Mouse (Mus musculus): ENCODE measurements at regions not wholly inside any gene's neighbourhood (a gene's known extent, or its start where the extent isn't known, plus 50 kb on each side); places are given as distances from the start of the nearest gene placed in this dataset.

DNA sequence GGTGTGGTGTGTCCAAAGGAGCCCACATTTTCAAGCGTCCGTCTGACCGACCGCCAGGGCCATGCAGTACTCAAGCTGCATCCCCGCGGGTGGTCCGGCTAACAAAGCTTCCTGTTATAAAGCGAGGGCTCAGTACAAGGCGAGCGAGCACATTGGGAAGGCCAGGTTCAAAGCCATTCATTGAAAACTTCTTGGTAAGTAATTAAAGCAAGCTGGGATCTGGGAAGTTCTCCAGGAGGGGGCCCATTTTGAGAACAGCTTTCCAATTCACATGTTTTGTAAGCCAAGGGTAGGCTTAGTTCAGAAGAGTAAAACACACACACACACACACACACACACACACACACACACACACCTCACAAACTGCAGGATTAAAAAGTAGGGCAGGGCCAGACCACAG is 57.3 kb upstream of the Prep start:
- no peaks in the 10 kb centered on the region for H3K4me1 ChIP-seq (ENCODE audit: control insufficient read depth, insufficient read depth, low read length)
- no peak for ATAC-seq (replicated peaks; ENCODE audit: insufficient number of reproducible peaks, low FRiP score, low TSS enrichment)
- no peaks in the 10 kb centered on the region for H3K36me3 ChIP-seq (ENCODE audit: control insufficient read depth, insufficient read depth, low read length)
- no peaks in the 10 kb centered on the region for H3K9me3 ChIP-seq (replicated peaks; ENCODE audit: control insufficient read depth, low read length)
- WGBS (ENCODE audit: insufficient replicate concordance): 57% methylated on average over 10 of the region's 10 CpGs
- no peaks in the 10 kb centered on the region for H3K27me3 ChIP-seq (ENCODE audit: control insufficient read depth, insufficient read depth, low read length)
- H3K27ac ChIP-seq (ENCODE audit: low read depth, low read length): no peak overlapping the region
- no peak overlapping the region for H3K4me2 ChIP-seq
- H3K4me3 ChIP-seq (ENCODE audit: low read depth, low read length): no peak overlapping the region
- H3K9ac ChIP-seq (ENCODE audit: low read depth, low read length): no peak overlapping the region

DNA sequence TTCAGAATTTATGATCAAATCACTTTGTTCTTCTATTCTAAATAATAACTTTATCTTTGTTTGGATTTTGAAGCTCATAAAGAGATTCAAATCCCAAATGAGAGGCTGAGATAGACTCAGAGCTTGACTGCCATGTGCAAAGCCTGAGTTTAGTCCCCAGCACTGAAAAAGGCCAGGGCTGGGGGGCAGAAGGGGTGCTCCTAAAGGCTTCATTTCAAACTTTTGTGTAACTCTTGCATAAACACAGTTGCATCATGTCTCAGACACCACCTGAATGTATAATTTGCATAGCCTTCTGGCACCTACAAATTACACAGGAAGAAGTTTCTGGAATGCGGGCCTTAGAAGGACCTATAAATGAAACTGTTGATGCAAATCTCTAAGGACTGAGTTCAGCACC is 57.8 kb upstream of the Prep start:
- Histone ChIP-seq H3K9ac (ENCODE audit: low read depth, low read length) (no peak overlapping the region), H3K9me3 (replicated peaks; ENCODE audit: control insufficient read depth, low read length) (no peaks in the 10 kb centered on the region), H3K36me3 (ENCODE audit: control insufficient read depth, insufficient read depth, low read length) (no peaks in the 10 kb centered on the region), H3K4me3 (ENCODE audit: low read depth, low read length) (no peak overlapping the region), H3K27ac (ENCODE audit: low read depth, low read length) (no peak overlapping the region), H3K27me3 (ENCODE audit: control insufficient read depth, insufficient read depth, low read length) (no peaks in the 10 kb centered on the region), H3K4me1 (ENCODE audit: control insufficient read depth, insufficient read depth, low read length) (no peaks in the 10 kb centered on the region), H3K4me2 (no peak overlapping the region)
- ATAC-seq (replicated peaks; ENCODE audit: insufficient number of reproducible peaks, low FRiP score, low TSS enrichment): no peak
- WGBS (ENCODE audit: insufficient replicate concordance): 79% methylated on average over 1 of the region's 1 CpGs

DNA sequence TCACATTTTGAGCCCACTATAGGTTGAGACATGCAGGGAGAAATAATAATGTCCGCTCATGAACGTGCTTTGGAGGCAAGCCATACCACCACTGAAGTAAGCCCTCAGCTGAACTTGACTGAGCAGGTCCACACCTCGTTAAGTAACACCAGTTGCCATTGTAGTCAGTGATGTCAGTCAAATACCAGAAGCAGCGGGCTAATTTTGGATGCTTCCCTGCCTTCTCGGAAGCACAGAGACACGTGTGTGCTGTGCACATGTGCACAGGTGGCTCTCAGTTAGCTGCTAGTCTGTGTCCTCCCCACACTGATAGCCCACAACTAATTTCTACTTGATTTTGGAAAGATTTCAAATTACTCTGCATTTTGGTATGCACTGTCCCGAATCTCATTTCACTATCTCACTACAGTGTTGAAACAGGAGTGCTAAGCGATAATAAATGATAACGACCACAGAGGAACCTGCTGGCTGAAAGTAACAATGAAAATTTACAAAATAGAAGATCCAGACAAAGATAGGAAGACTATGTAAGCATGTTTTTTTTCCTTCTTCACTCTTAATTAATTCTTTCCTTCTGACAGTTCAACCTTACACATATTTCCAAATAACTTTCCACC is 62.9 kb upstream of the Prep start:
- H3K4me1 ChIP-seq (ENCODE audit: control insufficient read depth, insufficient read depth, low read length): peaks cover 7% of the 10 kb centered on the region
- 59% methylated on average over 9 of the region's 9 CpGs for WGBS (ENCODE audit: insufficient replicate concordance)
- no peak overlapping the region for H3K9ac ChIP-seq (ENCODE audit: low read depth, low read length)
- H3K27me3 ChIP-seq (ENCODE audit: control insufficient read depth, insufficient read depth, low read length): no peaks in the 10 kb centered on the region
- no peaks in the 10 kb centered on the region for H3K9me3 ChIP-seq (replicated peaks; ENCODE audit: control insufficient read depth, low read length)
- H3K4me3 ChIP-seq (ENCODE audit: low read depth, low read length): no peak overlapping the region
- no peak overlapping the region for H3K4me2 ChIP-seq
- no peak overlapping the region for H3K27ac ChIP-seq (ENCODE audit: low read depth, low read length)
- H3K36me3 ChIP-seq (ENCODE audit: control insufficient read depth, insufficient read depth, low read length): no peaks in the 10 kb centered on the region
- ATAC-seq (replicated peaks; ENCODE audit: insufficient number of reproducible peaks, low FRiP score, low TSS enrichment): no peak

DNA sequence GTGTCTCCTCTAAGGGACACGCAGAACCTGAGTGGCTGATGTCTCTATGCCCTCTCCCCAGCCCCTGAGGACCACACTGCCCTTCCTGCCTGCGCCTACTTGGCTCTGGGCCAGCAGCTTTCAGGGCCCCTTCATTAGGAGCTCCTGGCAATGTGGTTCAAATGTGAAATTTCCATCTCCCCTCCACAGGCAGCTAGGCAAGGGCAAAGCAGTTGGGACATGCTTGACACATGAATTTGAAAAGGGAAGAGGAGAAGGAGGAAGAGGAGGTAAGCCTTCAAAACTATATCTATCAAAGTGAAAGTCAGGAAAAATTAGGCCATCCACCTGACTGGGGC is 63.7 kb upstream of the Prep start:
- no peak overlapping the region for H3K4me2 ChIP-seq
- H3K36me3 ChIP-seq (ENCODE audit: control insufficient read depth, insufficient read depth, low read length): no peaks in the 10 kb centered on the region
- ATAC-seq (replicated peaks; ENCODE audit: insufficient number of reproducible peaks, low FRiP score, low TSS enrichment): no peak
- no peak overlapping the region for H3K9ac ChIP-seq (ENCODE audit: low read depth, low read length)
- no peak overlapping the region for H3K4me3 ChIP-seq (ENCODE audit: low read depth, low read length)
- no peaks in the 10 kb centered on the region for H3K9me3 ChIP-seq (replicated peaks; ENCODE audit: control insufficient read depth, low read length)
- H3K27ac ChIP-seq (ENCODE audit: low read depth, low read length): no peak overlapping the region
- 60% methylated on average over 2 of the region's 2 CpGs for WGBS (ENCODE audit: insufficient replicate concordance)
- H3K27me3 ChIP-seq (ENCODE audit: control insufficient read depth, insufficient read depth, low read length): peaks cover 3% of the 10 kb centered on the region; the same call in 1 of the 2 replicates
- H3K4me1 ChIP-seq (ENCODE audit: control insufficient read depth, insufficient read depth, low read length): peaks cover 7% of the 10 kb centered on the region

DNA sequence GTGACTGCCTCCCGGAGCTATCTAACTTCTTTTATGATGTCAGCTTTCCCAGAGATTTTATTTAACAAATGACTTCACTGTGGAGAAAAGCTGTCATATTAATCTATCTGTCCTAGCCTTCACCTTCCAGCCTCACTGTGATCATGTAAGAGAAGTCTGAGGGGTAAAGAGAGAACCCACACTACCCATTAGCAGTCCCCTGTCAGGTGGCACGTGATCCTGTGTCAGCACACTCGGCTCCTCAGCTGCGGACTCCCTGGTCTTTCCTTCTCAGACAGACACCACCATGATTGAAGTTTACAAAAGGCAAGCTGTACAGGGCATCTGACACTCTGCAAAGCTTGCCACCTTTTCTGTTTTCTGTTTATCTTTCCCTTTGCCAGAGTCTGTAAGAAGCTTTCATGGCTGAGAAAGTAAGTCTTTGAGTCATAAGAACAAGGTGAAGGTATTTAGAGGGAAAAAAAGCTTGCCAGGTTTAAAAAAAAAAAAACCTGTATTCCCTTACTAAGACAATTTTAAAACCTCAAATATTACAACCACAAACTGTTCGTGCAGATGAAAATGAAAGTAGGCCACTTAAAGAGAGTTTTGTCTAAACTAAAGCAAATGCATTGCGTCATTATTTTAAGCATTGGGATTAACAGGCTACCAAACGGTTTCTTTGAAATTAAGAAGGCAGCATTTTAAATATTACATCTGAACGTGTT is 64.2 kb upstream of the Prep start:
- Histone ChIP-seq H3K4me1 (ENCODE audit: control insufficient read depth, insufficient read depth, low read length) (peaks cover 7% of the 10 kb centered on the region), H3K9me3 (replicated peaks; ENCODE audit: control insufficient read depth, low read length) (no peaks in the 10 kb centered on the region), H3K4me3 (ENCODE audit: low read depth, low read length) (no peak overlapping the region), H3K9ac (ENCODE audit: low read depth, low read length) (no peak overlapping the region), H3K36me3 (ENCODE audit: control insufficient read depth, insufficient read depth, low read length) (no peaks in the 10 kb centered on the region), H3K27ac (ENCODE audit: low read depth, low read length) (no peak overlapping the region), H3K27me3 (ENCODE audit: control insufficient read depth, insufficient read depth, low read length) (peaks cover 3% of the 10 kb centered on the region; the same call in 1 of the 2 replicates), H3K4me2 (no peak overlapping the region)
- ATAC-seq (replicated peaks; ENCODE audit: insufficient number of reproducible peaks, low FRiP score, low TSS enrichment): no peak
- WGBS (ENCODE audit: insufficient replicate concordance): 47% methylated on average over 8 of the region's 8 CpGs

DNA sequence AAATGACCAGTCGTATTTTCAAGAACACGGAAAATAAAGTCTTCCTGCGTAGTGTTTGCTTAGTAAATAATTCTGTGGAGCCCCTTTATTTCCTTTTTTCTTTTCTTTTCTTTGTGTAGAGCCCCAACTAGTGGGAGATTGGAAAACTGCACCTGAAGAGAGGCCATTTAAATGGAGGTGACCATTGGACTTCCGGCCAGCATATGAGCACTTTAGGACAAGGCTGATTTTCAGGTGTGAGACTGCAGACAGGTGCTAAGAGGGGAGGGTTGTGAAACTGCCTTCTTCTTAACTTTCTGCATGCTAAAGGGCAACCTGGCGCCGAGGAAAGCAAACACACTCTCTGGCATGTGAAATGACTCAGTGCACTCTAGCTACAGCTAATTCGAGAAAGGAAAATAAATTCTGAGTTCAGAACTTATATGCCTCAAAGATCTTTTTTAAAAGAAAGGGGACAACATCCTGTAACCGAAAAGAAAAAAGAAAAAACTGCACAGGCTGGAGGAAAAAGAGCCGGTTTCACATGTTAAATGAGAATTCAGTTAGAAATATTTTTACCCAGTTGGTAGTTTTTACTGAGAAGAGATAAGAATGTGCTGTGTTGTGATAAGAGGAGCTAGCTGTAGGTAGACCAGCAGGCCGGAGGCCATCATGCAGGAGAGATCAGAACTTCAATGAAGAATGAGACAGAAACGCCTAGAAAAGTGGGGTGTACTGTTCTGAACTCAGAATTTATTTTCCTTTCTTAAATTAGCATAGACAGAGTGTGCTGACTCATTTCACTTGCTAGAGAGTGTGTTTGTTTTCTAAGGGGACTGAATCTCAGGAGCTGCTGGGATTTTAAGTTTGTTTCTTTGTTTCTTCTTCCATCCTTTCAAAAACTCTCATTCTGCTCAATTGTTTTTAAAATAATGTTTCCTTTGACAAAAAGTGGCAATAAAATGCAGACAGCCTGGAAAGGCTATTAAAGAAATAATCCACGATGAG is 65.8 kb upstream of the Prep start:
- Histone ChIP-seq H3K27ac (ENCODE audit: low read depth, low read length) (no peak overlapping the region), H3K4me1 (ENCODE audit: control insufficient read depth, insufficient read depth, low read length) (peaks cover 7% of the 10 kb centered on the region), H3K4me2 (peak overlapping the region; percentile 56), H3K9ac (ENCODE audit: low read depth, low read length) (peak overlapping the region; percentile 31; the same call in 1 of the 2 replicates), H3K27me3 (ENCODE audit: control insufficient read depth, insufficient read depth, low read length) (peaks cover 3% of the 10 kb centered on the region; the same call in 1 of the 2 replicates), H3K9me3 (replicated peaks; ENCODE audit: control insufficient read depth, low read length) (no peaks in the 10 kb centered on the region), H3K36me3 (ENCODE audit: control insufficient read depth, insufficient read depth, low read length) (no peaks in the 10 kb centered on the region), H3K4me3 (ENCODE audit: low read depth, low read length) (peak overlapping the region; percentile 11; the same call in 1 of the 2 replicates)
- ATAC-seq (replicated peaks; ENCODE audit: insufficient number of reproducible peaks, low FRiP score, low TSS enrichment): no peak
- WGBS (ENCODE audit: insufficient replicate concordance): 39% methylated on average over 12 of the region's 12 CpGs

DNA sequence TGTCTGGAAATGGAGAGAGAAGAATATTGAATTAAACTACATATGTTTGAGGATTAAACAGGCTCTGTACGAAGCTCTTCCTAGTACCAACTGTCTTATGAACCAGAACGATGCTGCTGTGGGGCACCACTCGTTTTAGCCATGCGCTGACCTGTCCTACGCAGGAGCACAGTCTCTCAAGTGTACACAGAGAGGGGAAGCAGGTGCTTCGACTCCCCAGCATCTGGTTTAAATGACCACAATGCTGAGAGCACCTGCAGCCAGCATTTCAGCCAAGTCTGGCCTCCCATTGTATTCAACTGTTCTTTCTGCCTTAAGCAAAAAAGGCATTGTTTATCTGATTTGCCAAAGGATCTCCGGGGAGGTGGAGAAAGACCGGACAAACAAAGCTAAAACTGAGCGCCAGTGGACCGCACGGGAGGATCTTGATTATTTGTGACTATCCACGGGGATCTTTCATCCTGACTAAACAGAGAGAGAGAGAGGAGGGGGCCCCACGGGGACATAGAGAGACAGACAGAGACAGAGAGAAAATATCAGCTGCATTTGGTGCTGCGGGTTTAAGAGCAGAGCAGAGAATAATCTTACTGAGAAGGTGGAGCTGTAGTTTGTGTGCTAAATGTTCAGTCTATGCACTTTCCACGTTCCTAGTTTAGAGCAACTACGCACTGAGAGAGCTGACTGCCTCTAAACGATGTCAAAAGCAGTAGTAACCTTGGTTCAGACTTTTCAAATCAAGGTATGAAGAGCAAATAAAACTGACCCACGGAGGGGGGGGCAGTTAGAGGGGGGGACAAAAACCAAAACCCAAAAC is 66.8 kb upstream of the Prep start:
- Histone ChIP-seq H3K9ac (ENCODE audit: low read depth, low read length) (peak overlapping the region; percentile 31), H3K27me3 (ENCODE audit: control insufficient read depth, insufficient read depth, low read length) (peaks cover 3% of the 10 kb centered on the region; the same call in 1 of the 2 replicates), H3K4me3 (ENCODE audit: low read depth, low read length) (peak overlapping the region; percentile 11; the same call in 1 of the 2 replicates), H3K9me3 (replicated peaks; ENCODE audit: control insufficient read depth, low read length) (no peaks in the 10 kb centered on the region), H3K4me2 (peak overlapping the region; percentile 56), H3K4me1 (ENCODE audit: control insufficient read depth, insufficient read depth, low read length) (peaks cover 7% of the 10 kb centered on the region), H3K36me3 (ENCODE audit: control insufficient read depth, insufficient read depth, low read length) (no peaks in the 10 kb centered on the region), H3K27ac (ENCODE audit: low read depth, low read length) (no peak overlapping the region)
- ATAC-seq (replicated peaks; ENCODE audit: insufficient number of reproducible peaks, low FRiP score, low TSS enrichment): no peak
- 46% methylated on average over 18 of the region's 18 CpGs for WGBS (ENCODE audit: insufficient replicate concordance)

DNA sequence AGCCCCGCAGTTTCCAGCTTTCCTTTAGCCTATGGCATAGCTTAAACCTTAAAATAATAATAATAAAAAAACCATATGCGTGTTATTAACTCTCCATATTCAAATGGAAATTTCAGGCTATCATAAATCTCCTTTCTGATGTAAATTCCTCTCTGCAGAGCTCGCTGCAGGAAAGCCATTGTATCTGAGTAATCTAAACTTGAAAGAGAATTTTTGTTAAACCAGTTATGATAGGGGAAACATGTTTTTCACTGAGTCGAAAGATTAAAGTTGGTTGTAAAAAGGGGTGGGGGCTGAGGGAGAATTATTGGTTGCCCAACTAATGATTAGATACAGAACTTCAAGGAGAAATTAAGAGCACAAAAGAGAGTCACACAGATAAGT is 69.1 kb upstream of the Prep start:
- peaks cover 3% of the 10 kb centered on the region; the same call in 1 of the 2 replicates for H3K27me3 ChIP-seq (ENCODE audit: control insufficient read depth, insufficient read depth, low read length)
- peak overlapping the region; percentile 44; the same call in 1 of the 2 replicates for H3K9ac ChIP-seq (ENCODE audit: low read depth, low read length)
- H3K9me3 ChIP-seq (replicated peaks; ENCODE audit: control insufficient read depth, low read length): no peaks in the 10 kb centered on the region
- 29% methylated on average over 4 of the region's 4 CpGs for WGBS (ENCODE audit: insufficient replicate concordance)
- ATAC-seq (replicated peaks; ENCODE audit: insufficient number of reproducible peaks, low FRiP score, low TSS enrichment): no peak
- H3K4me3 ChIP-seq (ENCODE audit: low read depth, low read length): peak overlapping the region; percentile 26
- no peaks in the 10 kb centered on the region for H3K36me3 ChIP-seq (ENCODE audit: control insufficient read depth, insufficient read depth, low read length)
- peak overlapping the region; percentile 53 for H3K4me2 ChIP-seq
- no peak overlapping the region for H3K27ac ChIP-seq (ENCODE audit: low read depth, low read length)
- peaks cover 4% of the 10 kb centered on the region for H3K4me1 ChIP-seq (ENCODE audit: control insufficient read depth, insufficient read depth, low read length)
